Mouse (Mus musculus): ENCODE results near the gene Rnf20.

The Rnf20 gene

GRCm38 (mm10) chr4:49661664-49662063 is 29.9 kb downstream of the Rnf20 start:
- DNase-seq: no peak

DNA sequence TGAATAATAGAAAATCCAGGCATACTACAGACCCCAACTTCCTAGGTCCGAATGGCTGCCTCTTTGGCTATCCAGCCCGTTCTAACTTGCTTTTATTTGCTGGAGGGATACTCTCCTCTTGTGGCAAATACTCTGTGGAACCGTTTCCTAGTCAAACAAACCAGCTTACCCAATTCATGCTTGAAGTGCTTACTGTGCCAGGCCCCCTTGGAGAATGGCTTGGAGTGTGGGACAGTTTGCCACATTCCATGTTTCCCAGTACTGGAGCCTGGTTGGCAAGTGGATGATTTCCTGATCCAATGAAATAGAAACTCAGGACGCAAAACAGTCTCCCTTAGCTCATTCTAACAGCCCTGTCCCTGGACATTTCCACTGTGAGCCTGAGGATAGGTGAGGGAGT is 30.4 kb downstream of the Rnf20 start:
- peak; percentile 16 for DNase-seq

- DNase-seq: no peak
Measured at GRCm38 (mm10) chr4:49664850-49665249, 33.0 kb downstream of the Rnf20 start.

DNA sequence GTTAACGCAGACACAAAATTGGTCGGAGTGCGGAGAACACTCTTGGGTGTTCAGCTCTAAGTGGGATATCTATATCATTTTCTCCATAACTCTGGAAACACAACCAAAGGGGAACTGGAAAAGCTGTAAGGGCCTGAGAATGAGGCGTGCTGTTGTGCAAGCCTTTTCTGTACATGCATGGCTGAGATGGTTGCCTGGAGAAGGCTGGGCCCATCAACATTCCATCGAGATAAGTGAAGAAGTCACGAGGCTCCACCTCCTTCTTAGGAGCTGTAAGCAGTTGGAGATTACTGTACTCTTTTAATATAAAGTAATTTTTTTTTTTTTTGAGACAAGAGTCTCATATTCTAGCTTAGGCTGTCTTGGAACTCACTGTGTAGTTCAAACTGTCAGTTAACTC is 44.3 kb downstream of the Rnf20 start:
- DNase-seq: peak; percentile 45

- no peak for DNase-seq
Measured at GRCm38 (mm10) chr4:49676790-49677189, 45.0 kb downstream of the Rnf20 start.

DNA sequence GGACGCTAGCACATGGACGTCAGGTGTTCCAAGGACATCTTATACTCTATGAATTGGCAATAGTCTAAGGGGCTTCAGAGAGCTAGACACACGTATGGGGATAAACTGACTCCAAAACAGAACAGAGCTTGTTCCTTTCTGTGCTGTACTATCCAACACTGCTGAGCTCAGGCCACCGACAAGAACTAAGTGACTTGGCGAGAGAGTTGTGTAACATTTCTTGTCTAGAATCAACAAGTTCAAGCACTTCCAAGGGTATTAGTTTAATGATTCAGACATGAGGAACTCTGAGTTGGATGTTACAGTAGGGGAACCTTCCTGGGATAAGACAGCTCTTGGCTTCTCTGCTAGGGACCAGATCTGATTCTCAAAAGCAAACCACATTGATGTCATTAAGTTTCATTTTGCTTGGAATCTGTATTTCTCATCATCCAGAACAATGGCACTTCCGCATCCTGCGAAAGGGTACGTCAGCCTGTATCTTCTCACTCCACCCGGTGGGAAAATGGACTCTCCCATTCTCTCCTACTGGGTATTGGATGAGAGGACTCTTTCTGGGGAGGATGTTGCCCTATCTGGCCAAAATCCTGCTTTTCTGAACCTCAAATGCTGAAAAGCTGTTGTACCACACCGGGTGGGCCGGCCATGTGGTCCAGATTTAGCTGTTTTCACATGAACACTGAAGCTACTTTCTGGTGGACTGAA is 48.5 kb downstream of the Rnf20 start:
- peak; percentile 14 for DNase-seq

GRCm38 (mm10) chr4:49681812-49682211 is 50.0 kb downstream of the Rnf20 start, which contains the start of gene Ppp3r2:
Ppp3r2 (minus strand) TSS chr4:49682024.
- DNase-seq: no peak

DNA sequence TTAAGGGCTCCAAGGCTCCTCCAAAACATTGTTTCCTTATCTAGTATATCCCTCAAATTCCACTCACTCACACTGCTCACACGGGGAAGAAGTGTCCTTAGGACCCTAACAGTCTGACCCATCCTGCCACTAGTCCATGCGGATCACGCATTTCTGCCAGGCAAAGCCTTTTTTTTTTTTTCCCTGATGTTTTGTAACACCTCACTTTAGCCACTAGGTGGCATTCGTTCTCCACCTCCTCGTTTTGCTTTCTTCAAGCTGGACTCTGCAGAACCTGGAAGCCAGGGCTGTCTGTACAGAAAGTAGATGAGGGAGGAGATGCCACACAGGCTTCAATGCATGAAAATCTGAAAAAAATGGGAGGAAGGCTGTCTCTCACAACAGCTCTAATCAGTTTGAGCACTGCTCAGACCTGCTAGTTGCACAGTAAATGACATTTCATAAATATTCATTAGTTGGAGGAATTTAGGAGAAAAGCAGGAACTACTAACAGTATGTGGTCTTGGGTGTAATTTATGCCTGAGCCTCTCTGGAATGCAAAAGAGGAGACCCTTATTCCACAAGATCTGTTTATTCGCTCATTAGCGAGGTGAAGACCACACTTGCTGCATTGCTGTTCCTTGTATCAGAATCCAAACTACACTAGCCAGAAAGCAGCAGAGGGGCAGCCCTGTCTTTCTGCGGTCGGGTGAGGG is 56.9 kb downstream of the Rnf20 start:
- peak; percentile 51 for DNase-seq

DNA sequence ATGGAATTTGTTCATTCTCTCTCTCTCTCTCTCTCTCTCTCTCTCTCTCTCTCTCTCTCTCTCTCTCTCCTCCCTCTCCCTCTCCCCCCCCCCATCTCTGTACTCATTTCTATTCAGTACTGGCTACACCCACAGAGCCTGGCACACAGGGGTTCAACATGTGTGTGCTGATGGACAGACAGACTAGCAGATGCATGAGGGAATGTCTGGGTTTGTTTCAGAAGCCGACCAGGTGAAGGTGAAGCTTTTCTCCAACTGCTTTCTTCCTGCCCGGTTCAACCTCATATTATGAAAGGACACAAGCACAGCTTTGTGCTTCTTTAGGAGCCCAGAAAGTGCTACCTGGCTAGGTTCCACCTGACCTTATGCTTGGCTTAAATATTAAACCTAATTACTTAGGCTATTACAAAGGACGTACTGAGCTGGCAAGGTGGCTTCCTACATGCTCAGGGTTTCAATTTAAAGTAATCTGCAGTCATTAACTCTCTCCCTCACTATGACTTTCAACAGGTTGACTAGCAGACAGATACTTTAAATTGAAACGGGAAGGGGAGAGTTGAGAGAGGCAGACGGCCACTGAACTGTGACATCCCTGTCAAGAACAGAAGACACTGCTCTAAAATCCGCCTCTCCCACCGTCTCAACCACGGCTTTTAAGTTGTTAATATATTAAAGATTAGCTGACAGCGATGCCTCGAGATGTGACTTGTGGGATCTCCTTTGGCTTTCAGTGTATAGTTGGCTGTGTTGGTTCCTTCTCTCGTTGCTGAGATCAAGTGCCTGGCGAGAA is 59.8 kb downstream of the Rnf20 start:
- no peak for DNase-seq

Measured in lung, postnatal 10 days (tissue).